Mouse (Mus musculus): ENCODE measurements around the gene Lamtor2. TPM values are rescaled to one million over a fixed set of nuclear protein-coding genes. Genes with fewer than 3 reads are reported as not detected.

The Lamtor2 gene
- total and polyA plus RNA-seq, 3 experiments: 94.3 to 118 (median 104) TPM

DNA sequence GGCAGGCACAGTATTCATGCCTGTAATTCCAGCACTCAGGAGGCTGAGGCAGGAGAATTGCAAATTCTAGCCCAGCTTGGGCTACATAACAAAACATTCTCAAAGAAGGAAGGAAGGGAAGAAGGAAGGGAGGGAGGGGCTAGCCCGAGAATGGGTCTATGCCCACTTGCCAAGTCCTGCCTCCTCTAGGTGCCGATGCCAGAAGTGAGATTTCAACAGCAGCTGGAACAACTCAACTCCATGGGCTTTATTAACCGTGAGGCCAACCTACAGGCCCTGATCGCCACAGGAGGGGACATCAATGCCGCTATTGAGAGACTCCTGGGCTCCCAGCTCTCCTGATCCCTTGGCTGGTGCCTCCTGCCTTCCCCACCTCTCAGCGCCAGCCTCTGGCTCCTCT is 15.0 kb upstream of the Lamtor2 start:
- H3K27ac ChIP-seq: no peak overlapping the region; the same call in 1 of the 2 replicates
- H3K36me3 ChIP-seq (ENCODE audit: control insufficient read depth, insufficient read depth, low read length): no peaks in the 10 kb centered on the region
- H3K79me2 ChIP-seq (replicated peaks; ENCODE audit: control insufficient read depth, insufficient read depth, low read length): no peaks in the 10 kb centered on the region
- no peaks in the 10 kb centered on the region for H3K27me3 ChIP-seq (ENCODE audit: control insufficient read depth, insufficient read depth, low read length)
- WGBS: 59% methylated on average over 6 of the region's 6 CpGs
- no peak overlapping the region for H3K4me3 ChIP-seq
- no peak overlapping the region for H3K9ac ChIP-seq (ENCODE audit: low read depth, low read length)
- DNase-seq: no peak
- TF ChIP-seq EP300 (IDR thresholded peaks at IDR 0.05; ENCODE audit: insufficient read depth, low read depth, low read length) (no peak), CTCF (IDR thresholded peaks at IDR 0.05) (no peak), POLR2A (IDR thresholded peaks at IDR 0.05; ENCODE audit: insufficient read depth, low read depth, low read length) (no peak)
- H3K4me1 ChIP-seq (ENCODE audit: control insufficient read depth, insufficient read depth, low read length): no peaks in the 10 kb centered on the region
- intact Hi-C loops (cut with DNase I): no loop called here

DNA sequence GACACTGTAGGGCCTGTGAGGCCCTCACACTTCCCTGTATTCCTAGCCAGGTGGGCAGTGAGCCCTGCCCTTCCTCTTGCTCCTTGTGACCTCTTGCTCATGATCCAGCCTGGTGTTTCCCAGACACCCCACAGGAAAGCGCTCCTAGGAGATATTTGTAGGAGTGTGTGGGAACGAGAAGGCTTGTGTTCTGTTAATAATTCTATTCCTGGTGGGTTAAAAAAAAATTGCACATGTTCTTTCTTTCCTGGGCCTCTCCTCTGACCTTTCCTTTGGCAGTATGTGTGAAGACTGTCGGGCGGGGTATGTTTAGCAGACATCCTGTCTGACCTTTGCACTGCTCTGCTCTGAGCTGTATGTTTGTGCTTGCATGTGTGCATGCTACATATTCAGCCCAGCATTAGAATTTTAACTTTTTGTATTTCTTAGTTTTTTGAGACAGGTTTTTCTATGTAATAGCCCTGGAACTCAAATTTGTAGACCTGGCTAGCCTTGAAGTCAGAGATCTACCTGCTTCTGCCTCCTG is 13.7 kb upstream of the Lamtor2 start:
- no peak for DNase-seq
- no peak overlapping the region for H3K4me3 ChIP-seq
- H3K79me2 ChIP-seq (replicated peaks; ENCODE audit: control insufficient read depth, insufficient read depth, low read length): no peaks in the 10 kb centered on the region
- H3K9ac ChIP-seq (ENCODE audit: low read depth, low read length): no peak overlapping the region
- H3K27ac ChIP-seq: peak overlapping the region; percentile 78
- no peaks in the 10 kb centered on the region for H3K36me3 ChIP-seq (ENCODE audit: control insufficient read depth, insufficient read depth, low read length)
- H3K27me3 ChIP-seq (ENCODE audit: control insufficient read depth, insufficient read depth, low read length): no peaks in the 10 kb centered on the region
- intact Hi-C loops (cut with DNase I): no loop called here
- TF ChIP-seq EP300 (IDR thresholded peaks at IDR 0.05; ENCODE audit: insufficient read depth, low read depth, low read length): no peak
- no peak for TF ChIP-seq CTCF (IDR thresholded peaks at IDR 0.05)
- TF ChIP-seq POLR2A (IDR thresholded peaks at IDR 0.05; ENCODE audit: insufficient read depth, low read depth, low read length): no peak
- H3K4me1 ChIP-seq (ENCODE audit: control insufficient read depth, insufficient read depth, low read length): no peaks in the 10 kb centered on the region
- WGBS: 31% methylated on average over 4 of the region's 4 CpGs

GRCm38 (mm10) chr3:88566116-88566515 is 13.2 kb upstream of the Lamtor2 start:
- no peak for TF ChIP-seq CTCF (IDR thresholded peaks at IDR 0.05)
- no peak for TF ChIP-seq POLR2A (IDR thresholded peaks at IDR 0.05; ENCODE audit: insufficient read depth, low read depth, low read length)
- TF ChIP-seq EP300 (IDR thresholded peaks at IDR 0.05; ENCODE audit: insufficient read depth, low read depth, low read length): 0 out of 2 replicates have a peak, but pooled peaks have one; percentile 41
- no peaks in the 10 kb centered on the region for H3K36me3 ChIP-seq (ENCODE audit: control insufficient read depth, insufficient read depth, low read length)
- no peaks in the 10 kb centered on the region for H3K79me2 ChIP-seq (replicated peaks; ENCODE audit: control insufficient read depth, insufficient read depth, low read length)
- no peak overlapping the region for H3K4me3 ChIP-seq
- H3K9ac ChIP-seq (ENCODE audit: low read depth, low read length): no peak overlapping the region
- intact Hi-C loops (cut with DNase I): no loop called here
- peak overlapping the region; percentile 78 for H3K27ac ChIP-seq
- peak in 1 of 2 experiments; percentile 56 for DNase-seq
- no peaks in the 10 kb centered on the region for H3K27me3 ChIP-seq (ENCODE audit: control insufficient read depth, insufficient read depth, low read length)
- 67% methylated on average over 3 of the region's 3 CpGs for WGBS
- H3K4me1 ChIP-seq (ENCODE audit: control insufficient read depth, insufficient read depth, low read length): no peaks in the 10 kb centered on the region

DNA sequence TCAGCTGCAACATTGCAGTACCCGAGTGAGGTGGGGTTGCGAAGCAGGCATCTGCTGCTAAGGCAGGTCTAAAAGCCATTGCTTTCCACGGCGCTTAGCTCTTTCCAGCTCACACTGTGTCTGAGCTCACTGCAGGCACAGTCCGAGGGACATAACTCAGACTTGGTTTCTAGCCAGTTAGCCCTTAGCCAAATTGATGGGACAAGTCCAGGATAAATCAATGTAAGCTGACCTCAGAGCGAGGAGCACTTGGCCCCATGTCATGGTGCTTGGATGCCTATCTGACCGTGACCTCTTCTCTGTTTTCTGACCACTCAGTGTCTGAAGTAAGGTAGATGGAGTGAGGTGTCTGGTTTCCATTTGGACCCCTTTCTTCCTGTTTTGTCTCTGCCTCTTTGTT is 11.1 kb upstream of the Lamtor2 start:
- 73% methylated on average over 7 of the region's 7 CpGs for WGBS
- intact Hi-C loops (cut with DNase I): no loop called here
- Histone ChIP-seq H3K27ac (no peak overlapping the region), H3K4me1 (ENCODE audit: control insufficient read depth, insufficient read depth, low read length) (no peaks in the 10 kb centered on the region), H3K36me3 (ENCODE audit: control insufficient read depth, insufficient read depth, low read length) (no peaks in the 10 kb centered on the region), H3K27me3 (ENCODE audit: control insufficient read depth, insufficient read depth, low read length) (no peaks in the 10 kb centered on the region), H3K4me3 (no peak overlapping the region), H3K79me2 (replicated peaks; ENCODE audit: control insufficient read depth, insufficient read depth, low read length) (no peaks in the 10 kb centered on the region), H3K9ac (ENCODE audit: low read depth, low read length) (no peak overlapping the region)
- TF ChIP-seq CTCF (IDR thresholded peaks at IDR 0.05) (no peak), POLR2A (IDR thresholded peaks at IDR 0.05; ENCODE audit: insufficient read depth, low read depth, low read length) (no peak), EP300 (IDR thresholded peaks at IDR 0.05; ENCODE audit: insufficient read depth, low read depth, low read length) (no peak)
- no peak for DNase-seq

DNA sequence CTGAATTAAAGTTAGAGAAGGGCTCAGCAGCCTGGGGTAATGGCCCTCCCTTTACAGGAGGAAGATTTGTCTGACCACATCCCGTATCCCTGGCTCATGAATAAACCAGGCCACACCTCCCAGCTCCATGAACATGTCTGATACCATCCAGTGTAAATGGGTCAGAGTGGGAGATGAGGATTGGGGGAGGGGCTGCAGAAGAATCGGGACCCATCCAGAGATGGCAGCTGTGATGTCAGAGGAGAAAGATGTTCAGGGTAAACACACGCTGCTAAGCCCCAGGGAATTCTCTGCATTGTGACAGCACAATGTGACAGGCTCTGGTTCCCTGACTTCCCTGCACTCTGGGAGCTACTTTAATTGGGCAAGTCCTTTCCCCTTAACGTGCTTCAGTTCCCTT is 10.6 kb upstream of the Lamtor2 start:
- Histone ChIP-seq H3K4me3 (no peak overlapping the region), H3K9ac (ENCODE audit: low read depth, low read length) (no peak overlapping the region), H3K4me1 (ENCODE audit: control insufficient read depth, insufficient read depth, low read length) (no peaks in the 10 kb centered on the region), H3K79me2 (replicated peaks; ENCODE audit: control insufficient read depth, insufficient read depth, low read length) (no peaks in the 10 kb centered on the region), H3K36me3 (ENCODE audit: control insufficient read depth, insufficient read depth, low read length) (no peaks in the 10 kb centered on the region), H3K27ac (no peak overlapping the region), H3K27me3 (ENCODE audit: control insufficient read depth, insufficient read depth, low read length) (no peaks in the 10 kb centered on the region)
- DNase-seq: no peak
- intact Hi-C loops (cut with DNase I): no loop called here
- TF ChIP-seq POLR2A (IDR thresholded peaks at IDR 0.05; ENCODE audit: insufficient read depth, low read depth, low read length) (no peak), EP300 (IDR thresholded peaks at IDR 0.05; ENCODE audit: insufficient read depth, low read depth, low read length) (no peak), CTCF (IDR thresholded peaks at IDR 0.05) (no peak)
- WGBS: 48% methylated on average over 4 of the region's 4 CpGs

DNA sequence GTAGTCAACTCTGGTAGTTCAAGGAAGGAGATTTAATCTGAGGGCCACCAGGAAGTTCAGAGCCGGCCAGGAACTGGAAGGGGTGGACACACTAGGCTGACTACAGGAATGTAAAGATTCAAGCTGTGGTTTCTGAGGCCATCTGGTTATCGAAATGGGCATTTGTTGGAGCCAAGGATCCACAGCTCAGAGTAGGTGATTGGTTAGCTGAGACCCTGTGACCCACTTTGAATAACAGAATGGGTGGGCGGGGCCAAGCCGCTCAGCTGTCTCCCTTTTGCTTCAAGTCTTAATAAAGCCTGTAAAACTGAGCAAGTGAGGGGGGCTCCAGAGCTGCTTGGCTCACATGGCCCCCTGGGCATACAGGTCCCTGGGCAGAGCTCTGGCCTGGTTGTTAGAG is 9.1 kb upstream of the Lamtor2 start:
- DNase-seq: no peak
- intact Hi-C loops (cut with DNase I): no loop called here

More for the DNA sequence above, 9.1 kb upstream of the Lamtor2 start:
- no peak overlapping the region for H3K9ac ChIP-seq (ENCODE audit: low read depth, low read length)
- H3K27ac ChIP-seq: no peak overlapping the region
- TF ChIP-seq POLR2A (IDR thresholded peaks at IDR 0.05; ENCODE audit: insufficient read depth, low read depth, low read length): no peak
- TF ChIP-seq CTCF (IDR thresholded peaks at IDR 0.05): no peak
- no peak for TF ChIP-seq EP300 (IDR thresholded peaks at IDR 0.05; ENCODE audit: insufficient read depth, low read depth, low read length)
- no peaks in the 10 kb centered on the region for H3K4me1 ChIP-seq (ENCODE audit: control insufficient read depth, insufficient read depth, low read length)
- H3K27me3 ChIP-seq (ENCODE audit: control insufficient read depth, insufficient read depth, low read length): no peaks in the 10 kb centered on the region
- no peaks in the 10 kb centered on the region for H3K79me2 ChIP-seq (replicated peaks; ENCODE audit: control insufficient read depth, insufficient read depth, low read length)
- no peak overlapping the region for H3K4me3 ChIP-seq
- H3K36me3 ChIP-seq (ENCODE audit: control insufficient read depth, insufficient read depth, low read length): no peaks in the 10 kb centered on the region
- WGBS: 70% methylated on average over 4 of the region's 4 CpGs

All from heart, adult 2 months (tissue).